Mouse (Mus musculus) olfactory bulb, adult 2 months (tissue): ENCODE measurements around the gene Tlcd1.

Experiments used
- CTCF ChIP-seq: fragments of 200-500 bp; IDR thresholded peaks from 2 replicates; pipeline ENCODE4 v1.5.1; 2012; ENCODE audit warnings: low read depth, mild to moderate bottlenecking, low read length, moderate library complexity; ENCODE audit not compliant: insufficient read depth
- POLR2A ChIP-seq: fragments of 200-500 bp; IDR thresholded peaks from 2 replicates; pipeline ENCODE4 v1.6.1; 2012; ENCODE audit warnings: mild to moderate bottlenecking, low read depth, low read length, moderate library complexity; ENCODE audit not compliant: insufficient read depth

- TF ChIP-seq CTCF (no peak), POLR2A (no peak)
These were observed 29.6 kb upstream of the Tlcd1 start for GRCm38 (mm10) chr11:78146707-78147543.
